Mouse (Mus musculus): ENCODE measurements around the gene Dhx34. TPM values are rescaled to one million over a fixed set of nuclear protein-coding genes. Genes with fewer than 3 reads are reported as not detected.
A peak's percentile ranks its signal among the peaks of the same experiment; 100 is the strongest.

Dhx34 gene
- polyA plus RNA-seq, 1 experiment from 2014 or later = 19.2 TPM

- H3K9ac ChIP-seq = no peak overlapping the region
- no peak overlapping the region for H3K27ac ChIP-seq
- no peak for ATAC-seq (ENCODE audit: low FRiP score)
- H3K4me3 ChIP-seq = no peak overlapping the region
- H3K27me3 ChIP-seq = peaks cover 2% of the 10 kb centered on the region; the same call in 1 of the 2 replicates
- 84% methylated on average over 4 of the region's 4 CpGs for WGBS
- peaks cover 50% of the 10 kb centered on the region for H3K36me3 ChIP-seq
- no peak overlapping the region for H3K4me2 ChIP-seq (replicated peaks)
- H3K9me3 ChIP-seq (replicated peaks) = no peaks in the 10 kb centered on the region
- peaks cover 30% of the 10 kb centered on the region for H3K4me1 ChIP-seq
These were observed 43.7 kb downstream of the Dhx34 start for GRCm38 (mm10) chr7:16178114-16178513.

GRCm38 (mm10) chr7:16175542-16175931 lies 46.3 kb downstream of the Dhx34 start:
- peaks cover 2% of the 10 kb centered on the region; the same call in 1 of the 2 replicates for H3K27me3 ChIP-seq
- H3K4me1 ChIP-seq = peaks cover 48% of the 10 kb centered on the region
- H3K9ac ChIP-seq = peak overlapping the region; percentile 75
- ATAC-seq (ENCODE audit: low FRiP score) = peak; percentile 9
- peak overlapping the region; percentile 55 for H3K4me3 ChIP-seq
- H3K36me3 ChIP-seq = peaks cover 34% of the 10 kb centered on the region
- H3K27ac ChIP-seq = peak overlapping the region; percentile 94
- WGBS = 0% methylated on average over 10 of the region's 10 CpGs
- no peaks in the 10 kb centered on the region for H3K9me3 ChIP-seq (replicated peaks)
- peak overlapping the region; percentile 72 for H3K4me2 ChIP-seq (replicated peaks)

- Histone ChIP-seq H3K4me3 (peak within 1 kb of the TSS; percentile 55), H3K4me1 (peaks cover 48% of the 10 kb centered on the region), H3K9ac (peak within 1 kb of the TSS; percentile 75), H3K27me3 (peaks cover 2% of the 10 kb centered on the region; the same call in 1 of the 2 replicates), H3K4me2 (replicated peaks) (peak within 1 kb of the TSS; percentile 72), H3K27ac (peak within 1 kb of the TSS; percentile 94), H3K9me3 (replicated peaks) (no peaks in the 10 kb centered on the region), H3K36me3 (peaks cover 27% of the 10 kb centered on the region)
- ATAC-seq (ENCODE audit: low FRiP score) = peak; percentile 90
- under 1% methylated on average over 34 of the region's 42 CpGs for WGBS
These were observed 47.0 kb downstream of the Dhx34 start, which contains the start of gene Meis3 for GRCm38 (mm10) chr7:16174597-16175541. Meis3 (plus strand) TSS chr7:16175090.

- H3K27me3 ChIP-seq = peaks cover 2% of the 10 kb centered on the region; the same call in 1 of the 2 replicates
- peaks cover 48% of the 10 kb centered on the region for H3K4me1 ChIP-seq
- ATAC-seq (ENCODE audit: low FRiP score) = no peak
- no peak overlapping the region for H3K9ac ChIP-seq
- no peak overlapping the region for H3K4me3 ChIP-seq
- H3K27ac ChIP-seq = peak overlapping the region; percentile 94
- H3K4me2 ChIP-seq (replicated peaks) = peak overlapping the region; percentile 72
- H3K9me3 ChIP-seq (replicated peaks) = no peaks in the 10 kb centered on the region
- peaks cover 10% of the 10 kb centered on the region for H3K36me3 ChIP-seq
- WGBS = 31% methylated on average over 5 of the region's 5 CpGs
These were observed 48.7 kb downstream of the Dhx34 start for GRCm38 (mm10) chr7:16173146-16173545.

GRCm38 (mm10) chr7:16172586-16173140 lies 49.2 kb downstream of the Dhx34 start:
- Histone ChIP-seq H3K27me3 (peaks cover 2% of the 10 kb centered on the region; the same call in 1 of the 2 replicates), H3K9ac (no peak overlapping the region), H3K27ac (peak overlapping the region; percentile 94), H3K9me3 (replicated peaks) (no peaks in the 10 kb centered on the region), H3K4me2 (replicated peaks) (peak overlapping the region; percentile 72), H3K4me1 (peaks cover 48% of the 10 kb centered on the region), H3K4me3 (no peak overlapping the region), H3K36me3 (peaks cover 5% of the 10 kb centered on the region)
- WGBS = 8% methylated on average over 1 of the region's 1 CpGs
- ATAC-seq (ENCODE audit: low FRiP score) = peak; percentile 29

- peaks cover 2% of the 10 kb centered on the region; the same call in 1 of the 2 replicates for H3K27me3 ChIP-seq
- WGBS = 0% methylated on average over 1 of the region's 1 CpGs
- no peaks in the 10 kb centered on the region for H3K9me3 ChIP-seq (replicated peaks)
- H3K4me2 ChIP-seq (replicated peaks) = peak overlapping the region; percentile 72; the same call in 1 of the 2 replicates
- peak overlapping the region; percentile 94 for H3K27ac ChIP-seq
- H3K9ac ChIP-seq = 0 out of 2 replicates have a peak overlapping the region, but pooled peaks have one; percentile 36
- H3K36me3 ChIP-seq = no peaks in the 10 kb centered on the region; the same call in 1 of the 2 replicates
- ATAC-seq (ENCODE audit: low FRiP score) = peak; percentile 62
- no peak overlapping the region for H3K4me3 ChIP-seq
- H3K4me1 ChIP-seq = peaks cover 48% of the 10 kb centered on the region
These were observed 49.7 kb downstream of the Dhx34 start for GRCm38 (mm10) chr7:16172141-16172581.

- H3K9ac ChIP-seq = no peak overlapping the region
- H3K4me3 ChIP-seq = no peak overlapping the region
- H3K9me3 ChIP-seq (replicated peaks) = no peaks in the 10 kb centered on the region
- H3K4me2 ChIP-seq (replicated peaks) = no peak overlapping the region
- no peak overlapping the region for H3K27ac ChIP-seq
- 0 out of 2 replicates have a peak, but pooled peaks have one; percentile 8 for ATAC-seq (ENCODE audit: low FRiP score)
- H3K36me3 ChIP-seq = peaks cover 5% of the 10 kb centered on the region; the same call in 1 of the 2 replicates
- WGBS = 83% methylated on average over 7 of the region's 7 CpGs
- peaks cover 6% of the 10 kb centered on the region; the same call in 1 of the 2 replicates for H3K4me1 ChIP-seq
- H3K27me3 ChIP-seq = peaks cover 19% of the 10 kb centered on the region
These were observed 59.8 kb downstream of the Dhx34 start for GRCm38 (mm10) chr7:16162036-16162435.

GRCm38 (mm10) chr7:16161302-16161701 lies 60.5 kb downstream of the Dhx34 start:
- no peak overlapping the region for H3K27ac ChIP-seq
- no peak for ATAC-seq (ENCODE audit: low FRiP score)
- no peak overlapping the region for H3K9ac ChIP-seq
- H3K4me2 ChIP-seq (replicated peaks) = no peak overlapping the region
- no peaks in the 10 kb centered on the region for H3K9me3 ChIP-seq (replicated peaks)
- WGBS = 92% methylated on average over 9 of the region's 9 CpGs
- H3K36me3 ChIP-seq = peaks cover 9% of the 10 kb centered on the region; the same call in 1 of the 2 replicates
- peaks cover 19% of the 10 kb centered on the region for H3K27me3 ChIP-seq
- peaks cover 6% of the 10 kb centered on the region; the same call in 1 of the 2 replicates for H3K4me1 ChIP-seq
- H3K4me3 ChIP-seq = no peak overlapping the region

GRCm38 (mm10) chr7:16160702-16161101 lies 61.1 kb downstream of the Dhx34 start:
- Histone ChIP-seq H3K27ac (no peak overlapping the region), H3K9ac (no peak overlapping the region), H3K27me3 (peaks cover 19% of the 10 kb centered on the region), H3K9me3 (replicated peaks) (no peaks in the 10 kb centered on the region), H3K36me3 (peaks cover 9% of the 10 kb centered on the region; the same call in 1 of the 2 replicates), H3K4me3 (no peak overlapping the region), H3K4me2 (replicated peaks) (no peak overlapping the region), H3K4me1 (peaks cover 6% of the 10 kb centered on the region; the same call in 1 of the 2 replicates)
- no peak for ATAC-seq (ENCODE audit: low FRiP score)
- WGBS = 83% methylated on average over 3 of the region's 3 CpGs

GRCm38 (mm10) chr7:16158735-16159134 lies 63.1 kb downstream of the Dhx34 start:
- Histone ChIP-seq H3K4me3 (no peak overlapping the region; the same call in 1 of the 2 replicates), H3K36me3 (peaks cover 14% of the 10 kb centered on the region; the same call in 1 of the 2 replicates), H3K27ac (no peak overlapping the region), H3K9ac (0 out of 2 replicates have a peak overlapping the region, but pooled peaks have one; percentile 15), H3K9me3 (replicated peaks) (no peaks in the 10 kb centered on the region), H3K4me1 (peaks cover 6% of the 10 kb centered on the region; the same call in 1 of the 2 replicates), H3K4me2 (replicated peaks) (peak overlapping the region; percentile 31), H3K27me3 (peaks cover 19% of the 10 kb centered on the region)
- 0 out of 2 replicates have a peak, but pooled peaks have one; percentile 35 for ATAC-seq (ENCODE audit: low FRiP score)
- WGBS = 10% methylated on average over 38 of the region's 39 CpGs

- Histone ChIP-seq H3K4me2 (replicated peaks) (no peak overlapping the region), H3K9ac (no peak overlapping the region), H3K27me3 (peaks cover 19% of the 10 kb centered on the region), H3K4me1 (peaks cover 6% of the 10 kb centered on the region), H3K27ac (no peak overlapping the region), H3K4me3 (no peak overlapping the region), H3K36me3 (peaks cover 20% of the 10 kb centered on the region), H3K9me3 (replicated peaks) (no peaks in the 10 kb centered on the region)
- WGBS = 87% methylated on average over 8 of the region's 8 CpGs
- no peak for ATAC-seq (ENCODE audit: low FRiP score)
These were observed 65.6 kb downstream of the Dhx34 start for GRCm38 (mm10) chr7:16156105-16156714.

Data from hindbrain, embryonic 12.5 days (tissue).